Mouse (Mus musculus): ENCODE results near the gene Rccd1.
A peak's percentile ranks its signal among the peaks of the same experiment; 100 is the strongest.

The Rccd1 gene

GRCm38 (mm10) chr7:80299568-80299967, 24.7 kb downstream of the Rccd1 start:
- DNase-seq (ENCODE audit: low read depth, low spot score): peak; percentile 42

GRCm38 (mm10) chr7:80298754-80299153, 25.5 kb downstream of the Rccd1 start:
- DNase-seq (ENCODE audit: low read depth, low spot score): no peak

DNA sequence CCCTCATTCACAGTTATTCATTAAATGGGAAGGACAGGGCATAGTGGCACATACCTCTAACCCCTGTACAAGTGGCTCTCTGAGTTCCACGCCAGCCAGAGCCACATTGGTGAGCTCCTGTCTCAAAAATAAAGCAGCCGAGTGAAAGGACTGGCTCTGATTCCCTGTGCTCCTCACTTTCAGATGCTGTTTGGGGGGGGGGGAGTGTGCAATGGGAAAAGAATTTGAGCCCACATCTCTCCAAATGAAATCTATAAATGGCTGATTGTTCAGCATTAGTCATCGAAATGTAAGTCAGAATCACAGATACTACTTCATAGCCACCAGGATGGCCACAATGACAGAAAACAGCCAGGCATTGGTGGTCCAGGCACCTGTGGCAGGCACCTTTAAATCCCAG, 27.2 kb downstream of the Rccd1 start:
- DNase-seq (ENCODE audit: low read depth, low spot score): no peak

DNA sequence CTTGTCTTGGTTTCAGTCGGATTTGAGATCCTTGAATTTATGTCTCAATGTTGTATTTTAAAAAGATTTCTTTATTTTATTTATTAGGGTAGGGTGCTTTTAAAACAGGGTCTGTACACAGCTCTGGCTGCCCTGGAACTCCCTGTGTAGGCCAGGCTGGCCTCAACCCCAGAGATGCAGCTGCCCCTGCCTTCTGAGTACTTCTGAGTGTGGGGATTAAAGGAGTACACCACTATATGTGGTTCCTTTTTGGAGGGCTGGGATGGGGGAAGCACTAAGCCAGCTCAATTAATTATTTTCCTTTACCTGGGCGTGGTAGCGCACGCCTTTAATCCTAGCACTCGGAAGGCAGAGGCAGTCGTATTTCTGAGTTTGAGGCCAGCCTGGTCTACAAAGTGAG, 27.8 kb downstream of the Rccd1 start:
- no peak for DNase-seq (ENCODE audit: low read depth, low spot score)

DNA sequence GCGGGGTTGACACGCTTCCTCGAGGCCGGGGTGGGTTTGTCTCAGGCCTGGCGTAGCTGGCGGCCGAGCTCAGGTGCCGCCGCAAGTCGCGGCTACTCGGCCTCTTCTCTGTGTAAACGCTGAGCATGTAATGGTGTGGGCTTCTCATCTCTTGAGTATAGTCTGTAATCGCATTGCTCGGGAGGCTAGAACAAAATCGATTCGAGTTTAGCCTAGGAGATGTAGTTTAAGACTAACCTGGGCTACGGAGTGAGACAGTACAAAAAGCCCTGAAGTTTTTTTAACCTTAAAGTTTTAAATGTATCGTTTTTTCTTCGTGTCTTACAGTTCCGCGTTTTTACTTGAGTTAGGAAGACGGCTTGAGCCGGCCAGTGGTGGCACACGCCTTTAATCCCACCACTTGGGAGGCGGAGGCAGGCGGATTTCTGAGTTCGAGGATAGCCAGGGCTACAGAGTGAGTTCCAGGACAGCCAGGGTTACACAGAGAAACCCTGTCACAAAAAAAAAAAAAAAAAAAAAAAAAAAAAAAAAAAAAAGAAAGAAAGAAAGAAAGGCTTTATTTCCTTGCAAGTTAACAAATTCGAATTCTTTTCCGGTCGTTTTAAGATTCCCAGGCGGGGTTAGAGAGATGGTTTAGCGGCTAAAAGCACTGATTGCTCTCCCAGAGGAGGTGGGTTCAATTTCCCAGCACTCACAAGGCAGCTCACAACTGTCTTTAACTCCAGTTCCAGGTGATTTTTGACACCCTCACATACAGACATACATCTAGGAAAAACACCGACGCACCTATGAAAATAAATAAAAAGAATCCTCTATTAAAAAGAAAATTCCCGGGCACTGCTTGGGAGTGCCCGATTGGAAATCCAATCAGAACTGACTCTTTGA, 29.2 kb downstream of the Rccd1 start:
- DNase-seq (ENCODE audit: low read depth, low spot score): no peak

GRCm38 (mm10) chr7:80294062-80294763, 30.0 kb downstream of the Rccd1 start, which contains the start of gene Prc1:
Gene Prc1 (plus strand): TSS chr7:80294450.
- DNase-seq (ENCODE audit: low read depth, low spot score): peak; percentile 99

DNA sequence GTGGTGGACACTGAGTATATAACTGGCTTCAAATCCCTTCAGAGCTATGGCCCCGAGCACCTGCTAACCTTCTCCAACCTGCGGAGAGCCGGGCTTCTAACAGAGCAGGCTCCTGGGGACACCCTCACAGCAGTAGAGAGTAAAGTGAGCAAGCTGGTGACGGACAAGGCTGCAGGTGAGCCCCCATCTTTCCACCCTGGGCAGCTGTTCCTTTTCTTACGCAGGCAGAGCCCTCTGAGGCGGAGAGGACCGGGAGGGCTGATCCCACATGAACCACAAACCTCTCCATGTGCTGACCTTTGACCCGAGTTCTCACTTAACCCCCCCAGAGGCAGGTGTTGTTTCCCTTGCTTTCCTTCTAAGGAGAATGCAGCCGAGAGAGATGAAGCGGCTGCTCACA, 36.5 kb downstream of the Rccd1 start:
- DNase-seq (ENCODE audit: low read depth, low spot score): no peak

GRCm38 (mm10) chr7:80285725-80286124, 38.5 kb downstream of the Rccd1 start:
- peak; percentile 18 for DNase-seq (ENCODE audit: low read depth, low spot score)

DNA sequence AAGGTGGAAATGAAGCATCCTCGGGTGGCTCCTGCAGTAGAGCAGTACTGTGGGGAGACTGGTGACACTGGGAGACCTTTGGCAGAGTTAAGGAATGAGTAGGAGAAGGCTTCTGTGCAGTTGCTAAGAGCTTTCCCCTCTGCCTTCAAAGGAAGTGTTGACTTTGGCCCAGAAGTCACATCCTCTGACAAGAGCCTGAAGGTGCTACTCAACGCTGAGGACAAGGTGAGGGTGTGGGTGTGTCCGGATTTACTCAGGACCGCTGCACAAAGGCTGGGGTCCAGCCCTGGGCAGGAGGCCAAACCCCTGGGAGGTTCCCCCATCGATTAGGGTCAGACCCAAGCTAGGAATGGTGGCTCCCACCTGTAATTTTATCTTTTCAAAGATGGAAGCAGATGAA, 39.9 kb downstream of the Rccd1 start:
- no peak for DNase-seq (ENCODE audit: low read depth, low spot score)

DNA sequence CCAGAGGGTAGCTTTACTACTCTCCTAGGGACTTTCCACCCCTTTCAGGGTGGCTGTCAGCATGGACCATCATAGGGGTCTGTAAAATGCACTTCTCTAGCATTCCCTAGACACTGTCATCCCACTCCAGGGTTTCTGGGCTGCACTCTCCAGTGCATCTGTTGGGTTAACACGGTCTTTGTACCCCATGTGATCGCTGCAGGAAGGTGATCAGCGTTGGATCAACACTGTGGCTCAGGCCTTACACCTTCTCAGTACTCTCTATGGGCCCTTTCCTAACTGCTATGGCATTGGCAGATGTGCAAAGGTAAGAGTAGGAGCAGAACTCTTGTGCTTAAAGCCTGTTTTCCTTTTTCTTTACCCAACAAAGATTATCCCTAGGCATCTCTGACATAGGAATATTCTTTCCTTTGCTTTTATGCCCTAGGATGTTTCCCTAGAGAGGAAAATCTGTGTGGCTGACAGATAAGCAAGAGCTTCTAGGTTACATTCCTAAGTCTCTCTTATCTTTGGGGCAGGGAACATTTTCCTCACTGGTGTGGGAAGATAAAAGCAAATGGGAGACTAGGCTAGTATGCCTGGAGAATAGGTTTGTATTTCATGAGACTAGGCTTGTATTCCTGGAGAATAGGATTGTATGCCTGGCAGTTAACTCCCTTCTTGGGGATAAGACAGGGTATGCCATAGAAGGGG, 40.9 kb downstream of the Rccd1 start:
- no peak for DNase-seq (ENCODE audit: low read depth, low spot score)

DNA sequence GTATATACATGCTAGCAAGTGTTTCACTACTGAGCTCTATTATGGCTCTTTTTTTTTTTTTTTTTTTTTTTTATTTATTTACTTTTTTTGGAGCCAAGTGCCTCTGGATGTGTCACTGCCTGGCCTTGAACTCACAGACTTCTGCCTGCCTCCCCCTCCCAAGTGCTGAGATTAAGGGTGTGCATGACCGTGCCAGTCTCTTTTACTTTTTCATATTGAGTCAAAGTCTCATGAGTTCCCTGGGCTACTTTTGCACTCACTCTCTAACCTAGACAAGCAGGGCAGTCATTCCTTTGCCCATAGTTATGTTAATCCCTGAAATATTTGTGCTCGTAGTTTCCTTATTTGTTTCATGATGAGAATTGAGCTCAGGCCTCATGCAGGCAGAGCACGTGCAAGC, 42.6 kb downstream of the Rccd1 start:
- no peak for DNase-seq (ENCODE audit: low read depth, low spot score)

- DNase-seq (ENCODE audit: low read depth, low spot score): peak; percentile 21
Observed at GRCm38 (mm10) chr7:80280998-80281397, 43.3 kb downstream of the Rccd1 start.

DNA sequence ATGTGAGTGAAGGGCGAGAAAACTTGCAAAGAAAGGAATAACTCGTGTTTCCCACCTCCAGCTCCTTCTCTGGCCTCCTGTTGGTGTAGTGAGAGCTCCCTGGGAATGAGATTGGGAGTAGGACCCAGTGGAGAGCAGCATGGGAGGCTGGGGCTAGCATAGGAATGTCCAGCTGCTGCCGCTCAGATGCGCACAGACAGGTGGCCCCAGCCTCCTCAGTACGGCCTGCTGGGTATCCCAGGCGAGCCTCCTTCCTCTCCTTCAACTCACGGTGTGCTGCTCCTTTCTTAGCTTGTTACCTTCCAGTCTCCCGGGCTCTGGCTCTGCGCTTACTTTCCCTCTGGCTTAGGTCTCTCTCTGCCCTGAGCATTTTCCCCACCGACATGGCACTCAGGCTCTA, 44.2 kb downstream of the Rccd1 start:
- no peak for DNase-seq (ENCODE audit: low read depth, low spot score)

DNA sequence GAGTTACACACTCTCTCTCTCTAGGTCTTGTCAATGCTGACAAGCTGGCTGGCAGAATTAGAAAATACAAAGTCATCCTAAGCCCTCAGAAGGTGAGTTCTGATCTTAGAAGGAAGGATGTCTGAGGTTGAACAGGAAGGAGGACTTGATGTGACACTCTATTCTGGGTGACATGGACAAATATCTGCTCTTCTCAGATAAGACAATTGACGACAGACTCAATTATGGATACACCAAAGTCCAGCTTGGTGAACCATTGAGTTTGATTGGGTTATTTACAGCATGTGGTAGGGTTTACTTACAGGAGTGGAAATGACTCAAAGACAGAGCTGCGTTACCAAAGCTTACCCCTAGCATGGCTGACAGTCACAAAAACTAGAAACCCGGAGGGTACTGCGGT, 47.9 kb downstream of the Rccd1 start:
- DNase-seq (ENCODE audit: low read depth, low spot score): no peak

- no peak for DNase-seq (ENCODE audit: low read depth, low spot score)
Observed at GRCm38 (mm10) chr7:80273456-80273855, 50.8 kb downstream of the Rccd1 start.

DNA sequence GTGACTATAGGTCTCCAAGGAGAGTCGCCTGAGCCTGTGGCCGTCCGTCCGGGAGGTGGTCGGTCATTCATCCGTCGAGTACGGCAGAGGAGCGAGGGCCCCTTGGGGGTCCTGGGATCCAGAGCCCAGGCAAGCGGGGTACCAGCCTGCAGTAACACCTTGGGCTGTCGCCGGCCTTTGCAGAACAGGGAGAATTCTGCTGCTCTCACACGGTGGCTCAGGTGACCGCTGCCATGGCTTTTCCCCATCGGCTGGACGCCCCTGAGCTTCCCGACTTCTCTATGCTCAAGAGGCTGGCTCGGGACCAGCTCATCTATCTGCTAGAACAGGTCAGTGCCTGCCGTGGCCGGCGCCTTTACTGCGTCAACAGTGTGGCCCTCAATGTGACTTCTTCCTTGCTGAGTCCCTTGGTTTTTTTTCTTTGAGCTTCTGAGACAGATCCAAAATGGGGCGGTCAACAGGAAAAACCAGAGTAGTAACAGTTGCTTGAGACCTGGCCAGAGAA, 54.5 kb downstream of the Rccd1 start:
- DNase-seq (ENCODE audit: low read depth, low spot score): no peak

GRCm38 (mm10) chr7:80268897-80269750, 55.1 kb downstream of the Rccd1 start, which contains the start of gene Vps33b:
Gene Vps33b (plus strand): TSS chr7:80269649.
- DNase-seq (ENCODE audit: low read depth, low spot score): peak; percentile 95

- DNase-seq (ENCODE audit: low read depth, low spot score): no peak
Observed at GRCm38 (mm10) chr7:80267764-80268163, 56.5 kb downstream of the Rccd1 start.

DNA sequence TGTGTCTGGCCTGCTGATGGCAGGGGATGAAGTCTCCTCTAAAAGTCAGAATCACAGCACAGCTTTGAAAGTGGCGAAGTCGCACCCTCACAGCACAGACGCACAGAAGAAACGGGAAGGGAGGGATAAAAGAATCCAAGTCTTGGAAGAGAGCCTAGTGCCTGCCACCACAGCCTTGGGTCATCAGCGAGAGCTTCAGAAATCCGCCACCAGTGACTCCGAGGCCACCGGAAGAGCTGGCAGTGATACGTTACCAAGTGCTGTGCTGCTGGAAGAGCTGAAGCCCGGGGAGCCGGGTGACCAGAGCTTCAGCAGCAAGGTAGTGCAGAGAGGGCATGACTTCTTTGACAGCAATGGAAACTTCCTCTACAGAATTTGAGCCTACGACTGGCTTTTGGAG, 59.6 kb downstream of the Rccd1 start:
- DNase-seq (ENCODE audit: low read depth, low spot score): no peak

- DNase-seq (ENCODE audit: low read depth, low spot score): no peak
Observed at GRCm38 (mm10) chr7:80261372-80261990, 62.8 kb downstream of the Rccd1 start.
